Mouse (Mus musculus): Measurements from ENCODE around the gene Zfp993. TPM values are rescaled to one million over a fixed set of nuclear protein-coding genes. Genes with fewer than 3 reads are reported as not detected.
"Not testable (repeated sequence)": the region's sequence is repeated elsewhere in the genome, so short reads cannot be mapped to it uniquely, and the experiment has no call there.

Zfp993 gene
- total RNA-seq (2021): 1 to 10 TPM; 2.8 to 5.5 TPM
- long read RNA-seq, experiment 1: 0 reads
- long read RNA-seq, experiment 2: 0 reads

GRCm38 (mm10) chr4:146610774-146611400, at the start of gene Zfp993:
Gene Zfp993, plus strand, starts transcription at chr4:146610961.
- not testable (repeated sequence) for DNase-seq (ENCODE audit: low spot score in 2 of 2)

- DNase-seq (ENCODE audit: low spot score in 2 of 2): not testable (repeated sequence)
Observed at GRCm38 (mm10) chr4:146579905-146580873, 30.6 kb upstream of the Zfp993 start.

GRCm38 (mm10) chr4:146603578-146604399, 7.0 kb upstream of the Zfp993 start:
- not testable (repeated sequence) for DNase-seq (ENCODE audit: low spot score in 2 of 2)

GRCm38 (mm10) chr4:146644367-146644766, 33.6 kb downstream of the Zfp993 start:
- DNase-seq (ENCODE audit: low spot score in 2 of 2): not testable (repeated sequence)

- DNase-seq (ENCODE audit: low spot score in 2 of 2): not testable (repeated sequence)
Observed at GRCm38 (mm10) chr4:146649641-146650040, 38.9 kb downstream of the Zfp993 start.

GRCm38 (mm10) chr4:146650115-146650514, 39.4 kb downstream of the Zfp993 start:
- DNase-seq (ENCODE audit: low spot score in 2 of 2): not testable (repeated sequence)

GRCm38 (mm10) chr4:146650639-146651038, 39.9 kb downstream of the Zfp993 start:
- not testable (repeated sequence) for DNase-seq (ENCODE audit: low spot score in 2 of 2)

Other genes with a start within 250 kb of the Zfp993 start
- 1 to 10 TPM; 2.5 to 3.2 TPM for gene Zfp992, start 161.9 kb upstream of the Zfp993 start, total RNA-seq (2021)
- gene Zfp981, start 108.9 kb upstream of the Zfp993 start, total RNA-seq (2021): under 1 TPM; 0.12 to 0.23 TPM